Mouse (Mus musculus) lung, embryonic 15.5 days (tissue): ENCODE data around the gene Srek1. TPM values are rescaled to one million over a fixed set of nuclear protein-coding genes. Genes with fewer than 3 reads are reported as not detected.

ENCODE experiments used
- ATAC-seq: fragments of 200-750 bp; cut with Nextera tagmentation; 2 replicates; pipeline ENCODE4 v1.8.0; 2017; ENCODE audit warnings: moderate number of reproducible peaks, borderline replicate concordance; ENCODE audit not compliant: low FRiP score, low TSS enrichment; ENCODE audit errors: extremely low read depth
- H3K27ac ChIP-seq: fragments of 300-500 bp; sonication (generic); 2 replicates; pipeline ENCODE4 v1.5.1; 2015; ENCODE audit warnings: moderate library complexity, mild to moderate bottlenecking, inconsistent platforms
- H3K27me3 ChIP-seq: fragments of 300-500 bp; sonication (generic); 2 replicates; pipeline ENCODE4 v1.6.1; 2015; ENCODE audit warnings: inconsistent platforms
- H3K36me3 ChIP-seq: fragments of 300-500 bp; sonication (generic); 2 replicates; pipeline ENCODE4 v1.6.1; 2015; ENCODE audit warnings: inconsistent platforms
- H3K4me1 ChIP-seq: fragments of 300-500 bp; sonication (generic); 2 replicates; pipeline ENCODE4 v1.6.1; 2015; ENCODE audit warnings: inconsistent platforms
- H3K4me2 ChIP-seq: fragments of 300-500 bp; sonication (generic); 2 replicates; pipeline ENCODE4 v1.6.1; 2015; ENCODE audit warnings: inconsistent platforms, mild to moderate bottlenecking, moderate library complexity
- H3K4me3 ChIP-seq: fragments of 300-500 bp; sonication (generic); 2 replicates; pipeline ENCODE4 v1.5.1; 2015; ENCODE audit warnings: mild to moderate bottlenecking, inconsistent platforms
- H3K9ac ChIP-seq: fragments of 300-500 bp; sonication (generic); 2 replicates; pipeline ENCODE4 v1.6.1; 2015; ENCODE audit warnings: inconsistent platforms
- H3K9me3 ChIP-seq: fragments of 300-500 bp; sonication (generic); 2 replicates; pipeline ENCODE4 v1.6.1; 2016; ENCODE audit warnings: inconsistent platforms
- WGBS: fragments of 180-500 bp; shearing (Covaris S2); methylation state at CpG from one replicate; pipeline ENCODE4 v1.1.7; 2015; 5-methylcytosine and 5-hydroxymethylcytosine counted together
- polyA plus RNA-seq: library from polyadenylated mRNA; unstranded; fragments of >200 nt; fragmentation: Nextera tagmentation; extraction: Ambion mirVana; gene quantifications from 2 replicates; pipeline ENCODE4 v1.2.1, GENCODE M21; 2015

Srek1 gene
- polyA plus RNA-seq, 1 experiment from 2014 or later = 74.8 TPM

GRCm38 (mm10) chr13:103773407-103774118 is 845 bp downstream of the Srek1 start:
- no peaks in the 10 kb centered on the region for H3K36me3 ChIP-seq
- H3K4me3 ChIP-seq = peak overlapping the region; percentile 75
- H3K27me3 ChIP-seq = no peaks in the 10 kb centered on the region
- peak; percentile 72 for ATAC-seq
- H3K4me2 ChIP-seq = peak overlapping the region; percentile 63
- H3K9ac ChIP-seq = peak overlapping the region; percentile 83
- H3K4me1 ChIP-seq = peaks cover 14% of the 10 kb centered on the region
- peak overlapping the region; percentile 99 for H3K27ac ChIP-seq
- H3K9me3 ChIP-seq = no peaks in the 10 kb centered on the region
- 1% methylated on average over 36 of the region's 36 CpGs for WGBS

GRCm38 (mm10) chr13:103772917-103773316 is 1.5 kb downstream of the Srek1 start:
- Histone ChIP-seq H3K27ac (no peak overlapping the region), H3K4me1 (peaks cover 14% of the 10 kb centered on the region), H3K36me3 (peaks cover 2% of the 10 kb centered on the region; the same call in 1 of the 2 replicates), H3K9ac (peak overlapping the region; percentile 32), H3K4me2 (peak overlapping the region; percentile 63), H3K4me3 (peak overlapping the region; percentile 75), H3K27me3 (no peaks in the 10 kb centered on the region), H3K9me3 (no peaks in the 10 kb centered on the region)
- no peak for ATAC-seq
- WGBS = 18% methylated on average over 5 of the region's 5 CpGs

GRCm38 (mm10) chr13:103770821-103771220 is 3.6 kb downstream of the Srek1 start:
- ATAC-seq = no peak
- Histone ChIP-seq H3K4me2 (no peak overlapping the region), H3K4me1 (peaks cover 14% of the 10 kb centered on the region), H3K27me3 (no peaks in the 10 kb centered on the region), H3K27ac (no peak overlapping the region), H3K36me3 (peaks cover 17% of the 10 kb centered on the region), H3K9me3 (no peaks in the 10 kb centered on the region), H3K9ac (no peak overlapping the region), H3K4me3 (no peak overlapping the region)

- no peak overlapping the region for H3K4me3 ChIP-seq
- H3K36me3 ChIP-seq = peaks cover 22% of the 10 kb centered on the region
- H3K27ac ChIP-seq = no peak overlapping the region
- no peak overlapping the region for H3K4me2 ChIP-seq
- H3K9ac ChIP-seq = no peak overlapping the region
- H3K4me1 ChIP-seq = peaks cover 13% of the 10 kb centered on the region
- no peaks in the 10 kb centered on the region for H3K9me3 ChIP-seq
- ATAC-seq = no peak
- H3K27me3 ChIP-seq = no peaks in the 10 kb centered on the region
- WGBS = 48% methylated on average over 5 of the region's 5 CpGs
Observed at GRCm38 (mm10) chr13:103767935-103768334, 6.5 kb downstream of the Srek1 start.

GRCm38 (mm10) chr13:103763640-103764039 is 10.8 kb downstream of the Srek1 start:
- Histone ChIP-seq H3K27ac (no peak overlapping the region), H3K27me3 (no peaks in the 10 kb centered on the region), H3K36me3 (peaks cover 56% of the 10 kb centered on the region), H3K4me2 (no peak overlapping the region), H3K4me3 (no peak overlapping the region), H3K4me1 (no peaks in the 10 kb centered on the region), H3K9me3 (no peaks in the 10 kb centered on the region), H3K9ac (no peak overlapping the region)
- 71% methylated on average over 1 of the region's 1 CpGs for WGBS
- no peak for ATAC-seq

- WGBS = 88% methylated on average over 10 of the region's 10 CpGs
- Histone ChIP-seq H3K36me3 (peaks cover 61% of the 10 kb centered on the region), H3K4me2 (no peak overlapping the region), H3K27me3 (no peaks in the 10 kb centered on the region), H3K9ac (no peak overlapping the region), H3K4me1 (no peaks in the 10 kb centered on the region), H3K9me3 (no peaks in the 10 kb centered on the region), H3K4me3 (no peak overlapping the region), H3K27ac (no peak overlapping the region)
- ATAC-seq = no peak
Observed at GRCm38 (mm10) chr13:103761971-103762370, 12.4 kb downstream of the Srek1 start.

GRCm38 (mm10) chr13:103751421-103751820 is 23.0 kb downstream of the Srek1 start:
- 24% methylated on average over 3 of the region's 3 CpGs for WGBS
- Histone ChIP-seq H3K27me3 (no peaks in the 10 kb centered on the region), H3K4me3 (no peak overlapping the region), H3K36me3 (peaks cover 67% of the 10 kb centered on the region), H3K9ac (no peak overlapping the region), H3K4me1 (no peaks in the 10 kb centered on the region), H3K4me2 (no peak overlapping the region), H3K9me3 (no peaks in the 10 kb centered on the region), H3K27ac (no peak overlapping the region)
- no peak for ATAC-seq

- Histone ChIP-seq H3K4me3 (no peak overlapping the region), H3K27ac (no peak overlapping the region), H3K36me3 (peaks cover 73% of the 10 kb centered on the region), H3K4me1 (no peaks in the 10 kb centered on the region), H3K9ac (no peak overlapping the region), H3K4me2 (no peak overlapping the region), H3K27me3 (no peaks in the 10 kb centered on the region), H3K9me3 (no peaks in the 10 kb centered on the region)
- 89% methylated on average over 2 of the region's 2 CpGs for WGBS
- no peak for ATAC-seq
Observed at GRCm38 (mm10) chr13:103745688-103746087, 28.7 kb downstream of the Srek1 start.

GRCm38 (mm10) chr13:103745160-103745559 is 29.2 kb downstream of the Srek1 start:
- Histone ChIP-seq H3K4me3 (no peak overlapping the region), H3K9ac (no peak overlapping the region), H3K36me3 (peaks cover 72% of the 10 kb centered on the region), H3K4me1 (no peaks in the 10 kb centered on the region), H3K27me3 (no peaks in the 10 kb centered on the region), H3K9me3 (no peaks in the 10 kb centered on the region), H3K27ac (no peak overlapping the region), H3K4me2 (no peak overlapping the region)
- ATAC-seq = no peak
- WGBS = 94% methylated on average over 4 of the region's 4 CpGs

- H3K9ac ChIP-seq = no peak overlapping the region
- H3K9me3 ChIP-seq = no peaks in the 10 kb centered on the region
- no peak overlapping the region for H3K4me2 ChIP-seq
- no peak for ATAC-seq
- H3K27ac ChIP-seq = no peak overlapping the region
- no peak overlapping the region for H3K4me3 ChIP-seq
- no peaks in the 10 kb centered on the region for H3K27me3 ChIP-seq
- H3K36me3 ChIP-seq = peaks cover 20% of the 10 kb centered on the region
- no peaks in the 10 kb centered on the region for H3K4me1 ChIP-seq
- WGBS = 83% methylated on average over 5 of the region's 5 CpGs
Observed at GRCm38 (mm10) chr13:103735330-103736007, 38.9 kb downstream of the Srek1 start.

- 72% methylated on average over 2 of the region's 2 CpGs for WGBS
- Histone ChIP-seq H3K36me3 (no peaks in the 10 kb centered on the region), H3K9ac (no peak overlapping the region), H3K4me3 (no peak overlapping the region), H3K27me3 (no peaks in the 10 kb centered on the region), H3K4me2 (no peak overlapping the region), H3K4me1 (no peaks in the 10 kb centered on the region), H3K27ac (no peak overlapping the region), H3K9me3 (no peaks in the 10 kb centered on the region)
- ATAC-seq = no peak
Observed at GRCm38 (mm10) chr13:103726872-103727271, 47.5 kb downstream of the Srek1 start.

- WGBS = 37% methylated on average over 11 of the region's 11 CpGs
Observed at GRCm38 (mm10) chr13:103711406-103712025, 62.9 kb downstream of the Srek1 start.

More at GRCm38 (mm10) chr13:103711406-103712025, 62.9 kb downstream of the Srek1 start:
- H3K4me3 ChIP-seq = no peak overlapping the region
- ATAC-seq = peak; percentile 72; the same call in 1 of the 2 replicates
- H3K36me3 ChIP-seq = no peaks in the 10 kb centered on the region
- H3K27ac ChIP-seq = peak overlapping the region; percentile 71
- no peaks in the 10 kb centered on the region for H3K27me3 ChIP-seq
- peak overlapping the region; percentile 34; the same call in 1 of the 2 replicates for H3K4me2 ChIP-seq
- H3K9ac ChIP-seq = 0 out of 2 replicates have a peak overlapping the region, but pooled peaks have one; percentile 10
- peaks cover 11% of the 10 kb centered on the region; the same call in 1 of the 2 replicates for H3K4me1 ChIP-seq
- no peaks in the 10 kb centered on the region for H3K9me3 ChIP-seq
